Mouse (Mus musculus) left cerebral cortex, postnatal 36 days (tissue): ENCODE measurements around the gene Syne3. TPM values are rescaled to one million over a fixed set of nuclear protein-coding genes. Genes with fewer than 3 reads are reported as not detected.

ENCODE experiments used
- DNase-seq, 2 experiments: peaks; one replicate each; pipeline ENCODE4 v3.0.0; 2021 to 2022; ENCODE audit warnings: low spot score in 2 of 2, mixed read lengths in 1 of 2
- intact Hi-C: fragments of 180-260 bp; cut with DNase I; formaldehyde crosslinking; loops from one replicate; pipeline ENCODE4 v1.15.1; 2025
- total RNA-seq, 2 experiments: library from RNA; stranded (reverse); gene quantifications; 2 replicates each; pipeline ENCODE4 v1.2.3; 2021

The Syne3 gene
- total RNA-seq, 2 experiments from 2014 or later = 1.0 to 2.1 TPM

DNA sequence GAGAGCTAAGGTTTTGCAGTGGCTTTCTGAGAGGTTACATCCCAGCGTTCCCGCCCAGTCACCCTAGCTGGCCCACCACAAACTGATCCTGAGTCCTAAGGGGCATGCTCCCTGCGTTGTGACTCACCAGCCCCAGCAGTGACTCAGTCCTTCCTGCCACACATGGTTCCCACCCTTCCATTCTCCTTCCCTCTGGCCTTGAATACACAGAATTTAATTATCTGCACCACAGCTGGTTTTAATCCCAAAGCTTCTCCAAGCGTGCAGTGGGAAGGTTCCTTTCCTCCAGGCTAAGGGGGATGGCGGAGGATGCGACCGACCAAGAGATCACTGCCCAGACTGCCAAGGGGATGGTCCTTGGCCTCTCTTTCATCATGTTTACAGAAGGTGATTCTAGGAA, 26.1 kb downstream of the Syne3 start:
- no peak for DNase-seq
- intact Hi-C loops = no loop called here

GRCm38 (mm10) chr12:104978943-104979723, 30.5 kb downstream of the Syne3 start:
- intact Hi-C loops = loop anchor here (5.0 kb wide), 1 partner anchor 33 kb away; no protein-coding TSS in a partner anchor
- no peak for DNase-seq

- intact Hi-C loops = loop anchor here (5.0 kb wide), 1 partner anchor 34 kb away; no protein-coding TSS in a partner anchor
- peak in 1 of 2 experiments; percentile 8 for DNase-seq
Measured at GRCm38 (mm10) chr12:104978420-104978819, 31.2 kb downstream of the Syne3 start.

GRCm38 (mm10) chr12:104976903-104977302, 32.7 kb downstream of the Syne3 start:
- no peak for DNase-seq
- intact Hi-C loops = loop anchor here (5.0 kb wide), 1 partner anchor 35 kb away; no protein-coding TSS in a partner anchor

GRCm38 (mm10) chr12:104976331-104976817, 33.2 kb downstream of the Syne3 start:
- intact Hi-C loops = loop anchor here (5.0 kb wide), 1 partner anchor 36 kb away; no protein-coding TSS in a partner anchor
- no peak for DNase-seq

GRCm38 (mm10) chr12:104972860-104973259, 36.7 kb downstream of the Syne3 start:
- DNase-seq = no peak
- intact Hi-C loops = no loop called here

DNA sequence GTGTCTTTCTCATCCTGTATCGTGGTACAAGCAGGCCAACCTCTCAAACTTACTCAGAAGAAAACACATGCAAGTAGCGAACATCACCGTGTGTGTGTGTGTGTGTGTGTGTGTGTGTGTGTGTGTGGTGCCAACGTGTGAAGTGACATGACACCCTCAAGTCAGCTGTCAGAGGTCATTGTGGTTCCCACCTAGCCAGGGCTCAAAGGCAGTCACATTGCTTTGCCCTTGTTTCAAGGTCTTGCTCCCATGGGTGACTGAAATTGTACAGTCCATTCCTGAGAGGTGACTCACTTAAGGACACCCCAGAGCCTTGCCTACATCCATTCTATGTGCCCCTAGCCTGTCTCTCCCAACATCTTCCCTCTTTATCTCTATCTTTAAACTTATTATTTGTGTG, 40.0 kb downstream of the Syne3 start:
- intact Hi-C loops = no loop called here
- DNase-seq = no peak

GRCm38 (mm10) chr12:104969177-104969576, 40.4 kb downstream of the Syne3 start:
- intact Hi-C loops = no loop called here
- no peak for DNase-seq

DNA sequence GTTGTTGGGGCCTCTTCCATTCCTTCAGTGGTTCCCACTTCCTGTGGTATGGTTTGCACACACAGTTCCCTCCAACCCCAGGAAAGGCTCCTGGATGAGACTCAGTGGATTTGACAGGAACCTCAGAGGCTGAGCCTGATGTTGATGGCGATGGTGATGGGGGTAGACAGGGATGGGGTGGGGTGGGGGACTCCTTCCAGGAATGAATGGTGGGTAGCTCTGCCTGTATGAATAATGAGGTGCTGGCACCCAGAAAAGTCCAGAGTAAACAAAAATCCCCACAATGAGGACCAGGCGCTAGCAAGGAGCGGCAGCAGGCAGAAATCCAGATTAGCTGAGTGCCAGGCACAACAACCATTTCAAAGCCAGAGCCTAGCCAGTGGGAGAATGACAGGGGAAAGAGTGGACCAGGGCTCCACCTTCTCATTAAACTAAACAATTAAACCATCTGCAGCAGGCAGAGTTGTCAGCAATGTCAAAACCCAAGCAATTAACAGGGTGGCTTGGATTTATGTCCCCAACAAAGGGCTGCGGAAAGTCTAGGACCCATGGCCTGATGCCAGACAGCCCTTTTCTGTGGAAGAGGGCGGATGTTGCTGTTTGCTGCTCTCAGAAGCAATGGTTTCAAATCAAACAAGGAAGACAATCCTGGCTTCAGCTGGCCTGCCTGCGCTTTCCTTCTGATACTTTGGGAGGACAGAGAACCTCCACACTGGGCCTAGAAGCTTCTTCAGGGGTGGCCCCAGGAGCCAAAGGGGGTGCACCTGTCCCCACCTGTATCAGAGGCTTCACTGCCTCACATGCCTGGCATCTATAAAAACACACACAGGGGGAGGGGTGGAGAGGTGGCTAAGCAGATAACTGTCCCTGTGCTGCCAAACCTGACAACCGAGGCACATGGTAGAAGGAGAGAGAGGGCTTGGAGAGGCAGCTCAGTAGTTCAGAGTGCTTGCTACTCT, 44.4 kb downstream of the Syne3 start:
- no peak for DNase-seq
- intact Hi-C loops = no loop called here

- DNase-seq = no peak
- intact Hi-C loops = no loop called here
Measured at GRCm38 (mm10) chr12:104960421-104960820, 49.2 kb downstream of the Syne3 start.

DNA sequence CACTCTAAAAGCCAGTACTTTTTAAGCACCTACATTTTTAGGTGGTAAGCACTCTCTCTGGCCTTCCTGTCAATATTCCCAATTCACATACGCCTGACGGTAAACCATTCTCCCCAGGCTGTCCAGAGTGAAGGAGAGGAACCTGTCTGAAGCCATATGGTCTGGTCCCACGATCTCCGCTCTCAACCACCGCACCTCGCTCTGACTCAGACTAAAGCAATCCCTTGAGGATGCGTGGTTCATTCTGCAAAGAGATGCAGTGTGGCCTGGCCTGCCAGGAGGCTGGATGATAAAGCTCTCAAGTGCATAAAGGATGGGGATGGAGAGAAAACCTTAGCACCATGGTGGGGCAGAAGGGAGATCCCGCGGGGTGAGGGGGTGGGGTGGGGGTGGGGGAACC, 49.6 kb downstream of the Syne3 start:
- no peak for DNase-seq
- intact Hi-C loops = loop anchor here (5.0 to 10.0 kb wide), 2 partner anchors 47 to 465 kb away; partner anchors contain the start of gene Syne3

GRCm38 (mm10) chr12:104958263-104958662, 51.3 kb downstream of the Syne3 start:
- DNase-seq = no peak
- intact Hi-C loops = loop anchor here (5.0 to 10.0 kb wide), 2 partner anchors 49 to 467 kb away; partner anchors contain the start of gene Syne3

- intact Hi-C loops = loop anchor here (5.0 to 10.0 kb wide), 2 partner anchors 50 to 468 kb away; partner anchors contain the start of gene Syne3
- DNase-seq = no peak
Measured at GRCm38 (mm10) chr12:104957165-104957564, 52.4 kb downstream of the Syne3 start.

GRCm38 (mm10) chr12:104956406-104956805, 53.2 kb downstream of the Syne3 start:
- DNase-seq = no peak
- intact Hi-C loops = loop anchor here (5.0 to 10.0 kb wide), 2 partner anchors 51 to 468 kb away; partner anchors contain the start of gene Syne3

DNA sequence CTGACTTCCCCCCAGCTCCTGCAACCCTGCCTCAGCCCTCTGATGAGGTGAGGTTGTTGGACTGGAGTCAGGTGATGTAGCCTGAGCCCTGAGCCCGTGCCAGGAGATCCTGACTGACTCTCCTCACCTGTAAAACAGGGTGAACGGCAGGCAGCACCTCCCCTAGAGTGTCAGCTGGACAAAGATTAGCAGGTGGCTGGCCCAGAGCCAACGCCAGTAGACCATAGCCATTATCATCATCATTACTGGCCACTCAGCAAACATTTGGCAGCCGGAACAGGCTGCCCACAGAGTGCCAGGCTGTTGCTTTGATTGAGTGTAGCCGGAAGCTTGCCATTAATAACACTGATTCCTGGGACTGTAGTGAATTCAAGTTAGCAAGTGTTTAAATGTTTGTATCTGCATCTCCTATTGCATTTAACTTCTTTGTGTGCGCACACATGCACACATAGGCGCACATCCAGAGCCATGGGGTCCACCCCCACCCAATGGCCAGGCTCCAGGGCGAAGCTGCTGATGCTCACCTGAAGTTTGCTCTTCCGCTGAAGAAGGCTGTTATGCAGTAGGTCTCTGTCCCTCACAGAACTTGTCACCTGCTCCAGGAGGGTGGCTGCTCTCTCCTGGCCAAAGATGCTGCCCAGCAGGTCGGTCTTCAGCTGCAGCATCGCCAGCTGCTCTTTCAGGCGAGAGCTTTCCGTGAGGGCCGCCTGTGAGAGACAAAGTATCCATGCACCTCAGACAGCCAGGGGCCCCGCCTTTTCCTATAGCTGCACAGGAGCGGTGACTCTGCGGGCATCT, 54.4 kb downstream of the Syne3 start:
- intact Hi-C loops = loop anchor here (5.0 to 10.0 kb wide), 2 partner anchors 52 to 470 kb away; partner anchors contain the start of gene Syne3
- DNase-seq = no peak

GRCm38 (mm10) chr12:104953941-104954340, 55.7 kb downstream of the Syne3 start:
- no peak for DNase-seq
- intact Hi-C loops = loop anchor here (10.0 kb wide), 1 partner anchor 471 kb away; no protein-coding TSS in a partner anchor

DNA sequence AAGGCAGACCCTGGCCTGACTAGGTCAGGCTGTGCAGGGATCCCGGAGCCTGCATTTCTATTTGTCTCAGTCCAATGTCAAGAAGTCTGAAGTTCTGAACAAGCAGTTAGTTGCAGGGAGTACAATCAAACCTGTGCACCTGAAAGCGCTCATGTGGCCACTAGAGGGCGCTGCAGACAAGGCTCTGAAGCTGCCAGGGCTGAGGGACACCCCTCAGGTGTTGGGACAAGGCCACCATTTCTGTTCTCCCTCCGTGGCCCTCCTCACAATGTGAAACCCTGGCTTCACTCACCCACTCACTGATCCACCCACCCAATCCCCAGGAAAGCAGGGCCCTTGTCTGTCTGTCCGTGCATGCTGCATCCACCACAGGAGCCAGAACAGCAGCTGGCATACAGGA, 57.2 kb downstream of the Syne3 start:
- intact Hi-C loops = loop anchor here (1.0 to 10.0 kb wide), 2 partner anchors 73 to 472 kb away; no protein-coding TSS in a partner anchor
- peak; percentile 56 to 64 for DNase-seq

DNA sequence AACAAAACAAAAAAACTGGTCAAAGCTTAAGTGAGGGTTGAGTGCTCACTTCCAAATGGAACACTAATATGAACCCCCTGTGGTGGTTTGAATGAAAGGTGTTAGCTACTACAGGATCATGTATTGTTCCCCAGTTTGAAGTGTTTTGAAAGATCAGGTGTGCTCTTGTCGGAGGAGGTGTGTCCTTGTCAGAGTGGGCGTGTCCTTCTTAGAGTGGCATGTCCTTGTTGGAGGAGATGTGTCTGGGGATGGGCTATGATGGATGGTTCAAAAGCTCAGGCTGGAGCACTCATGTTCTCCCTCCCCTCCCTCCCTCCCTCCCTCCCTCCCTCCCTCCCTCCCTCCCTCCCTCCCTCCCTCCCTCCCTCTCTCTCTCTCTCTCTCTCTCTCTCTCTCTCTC, 61.7 kb downstream of the Syne3 start:
- no peak for DNase-seq
- intact Hi-C loops = no loop called here

DNA sequence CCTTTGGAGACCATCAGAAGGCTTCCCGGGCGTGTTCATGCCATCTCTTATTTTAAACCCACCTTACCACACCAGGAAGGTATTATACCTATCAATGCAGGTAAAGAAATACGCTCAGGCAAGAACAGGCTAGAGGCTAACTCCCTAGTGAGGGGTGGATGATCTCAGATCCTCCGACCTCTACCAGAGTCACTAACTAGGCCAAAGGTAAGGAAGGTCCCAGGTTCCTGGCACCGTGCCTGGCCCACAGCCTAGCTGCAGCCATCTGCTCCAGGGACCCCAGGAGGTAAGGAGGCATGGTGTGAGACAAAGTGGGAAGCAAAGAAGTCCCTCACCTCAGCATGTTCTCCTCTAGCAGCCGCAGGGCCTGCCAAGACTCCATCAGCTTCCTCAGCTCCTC, 63.4 kb downstream of the Syne3 start:
- no peak for DNase-seq
- intact Hi-C loops = no loop called here
